Comparison of ENCODE assay signal across 21 mouse cellular contexts in genomic region chr13:112507691-112508090, GRCm38 (mm10). TPM values are rescaled to one million over a fixed set of nuclear protein-coding genes. Genes with fewer than 3 reads are reported as not detected.
DNase-seq lines count a peak whose midpoint lies in the region; ATAC-seq and TF ChIP-seq lines count a peak whose summit lies in the region.
"Had no signal": no experiment of that assay in that cellular context is flagged by ENCODE, and none has a peak within 500 bp of the region (broad histone marks: within the 10 kb centered on the region; RNA-seq: fewer than 3 reads in every experiment).

No protein-coding gene starts in this region.

- H3K27ac ChIP-seq in spleen, adult 2 months (ENCODE audit: insufficient read depth, low read length): no peak overlapping the region
- H3K27ac ChIP-seq in stomach, postnatal 0 days (replicated peaks): no peak overlapping the region
- no peak overlapping the region for H3K27ac ChIP-seq in midbrain, postnatal 0 days (ENCODE audit: low read depth, low read length)
- H3K27ac ChIP-seq: embryonic facial prominence, embryonic 15.5 days; hindbrain, embryonic 14.5 days; midbrain, embryonic 13.5 days; neural tube, embryonic 15.5 days had no signal

- no peak for TF ChIP-seq POLR2A in spleen, adult 2 months (IDR thresholded peaks at IDR 0.05; ENCODE audit: low read depth, low read length)
- TF ChIP-seq POLR2A in brain, embryonic 14.5 days (IDR thresholded peaks at IDR 0.05; ENCODE audit: borderline replicate concordance, extremely low read depth, insufficient read depth, insufficient read length, poor library complexity, severe bottlenecking): no peak

- no peak for TF ChIP-seq EP300 in stomach, postnatal 0 days (optimal IDR thresholded peaks at IDR 0.05)

- no peak overlapping the region for H3K9ac ChIP-seq in stomach, postnatal 0 days (ENCODE audit: low read length)
- no peak overlapping the region for H3K9ac ChIP-seq in midbrain, postnatal 0 days (replicated peaks; ENCODE audit: low read length, poor library complexity, severe bottlenecking)
- H3K9ac ChIP-seq: embryonic facial prominence, embryonic 15.5 days; heart, embryonic 12.5 days; hindbrain, embryonic 14.5 days; midbrain, embryonic 13.5 days; neural tube, embryonic 15.5 days had no signal

- H3K4me1 ChIP-seq in spleen, adult 2 months (ENCODE audit: control insufficient read depth, insufficient read depth, insufficient read length): peaks cover 18% of the 10 kb centered on the region; the same call in 1 of the 2 replicates
- no peaks in the 10 kb centered on the region for H3K4me1 ChIP-seq in stomach, postnatal 0 days (replicated peaks; ENCODE audit: control insufficient read depth, insufficient read depth)
- H3K4me1 ChIP-seq in midbrain, postnatal 0 days (ENCODE audit: insufficient read depth, low read length): no peaks in the 10 kb centered on the region
- H3K4me1 ChIP-seq: embryonic facial prominence, embryonic 15.5 days; midbrain, embryonic 13.5 days; neural tube, embryonic 15.5 days had no signal

- H3K27me3 ChIP-seq in spleen, adult 2 months (ENCODE audit: control insufficient read depth, insufficient read depth, low read length): no peaks in the 10 kb centered on the region
- H3K27me3 ChIP-seq in stomach, postnatal 0 days (ENCODE audit: control insufficient read depth, insufficient read depth, low read length): no peaks in the 10 kb centered on the region
- H3K27me3 ChIP-seq in midbrain, postnatal 0 days (ENCODE audit: insufficient read depth, low read length): no peaks in the 10 kb centered on the region
- H3K27me3 ChIP-seq: embryonic facial prominence, embryonic 15.5 days; heart, embryonic 12.5 days; midbrain, embryonic 13.5 days; neural tube, embryonic 15.5 days had no signal

- ATAC-seq in stomach, postnatal 0 days (ENCODE audit: low FRiP score, low TSS enrichment): no peak
- no peak for ATAC-seq in midbrain, postnatal 0 days (ENCODE audit: low FRiP score)
- ATAC-seq: midbrain, embryonic 13.5 days had no signal

- no peak overlapping the region for H3K4me2 ChIP-seq in stomach, postnatal 0 days (replicated peaks; ENCODE audit: low read depth)
- H3K4me2 ChIP-seq in midbrain, postnatal 0 days (ENCODE audit: low read depth, low read length, poor library complexity, severe bottlenecking): no peak overlapping the region
- H3K4me2 ChIP-seq: embryonic facial prominence, embryonic 15.5 days; heart, embryonic 12.5 days; hindbrain, embryonic 14.5 days; midbrain, embryonic 13.5 days; neural tube, embryonic 15.5 days had no signal

- TF ChIP-seq CTCF in spleen, adult 2 months (IDR thresholded peaks at IDR 0.05; ENCODE audit: extremely low read depth, insufficient read depth, insufficient read length, insufficient replicate concordance): no peak
- TF ChIP-seq CTCF in brain, embryonic 14.5 days (IDR thresholded peaks at IDR 0.05; ENCODE audit: borderline replicate concordance, extremely low read depth, insufficient read depth, insufficient read length): no peak
- no peak for TF ChIP-seq CTCF in stomach, postnatal 0 days (IDR thresholded peaks at IDR 0.05; ENCODE audit: low read depth)
- no peak for TF ChIP-seq CTCF in midbrain, postnatal 0 days (IDR thresholded peaks at IDR 0.05)

- peaks cover 17% of the 10 kb centered on the region for H3K36me3 ChIP-seq in spleen, adult 2 months (ENCODE audit: control insufficient read depth, insufficient read depth, low read length)
- peaks cover 25% of the 10 kb centered on the region for H3K36me3 ChIP-seq in stomach, postnatal 0 days (ENCODE audit: control insufficient read depth, insufficient read depth, low read length)
- H3K36me3 ChIP-seq in midbrain, postnatal 0 days (ENCODE audit: insufficient read depth, low read length): peaks cover 21% of the 10 kb centered on the region

- DNase-seq in spleen, adult 2 months (ENCODE audit: low read depth in 1 of 2, low spot score in 2 of 2): peak; percentile 19 to 35
- no peak for DNase-seq in spleen, postnatal 4 days (ENCODE audit: low spot score in 2 of 2)
- peak; percentile 22 for DNase-seq in brain, embryonic 14.5 days (ENCODE audit: low read depth)
- peak; percentile 88 for DNase-seq in thymus, postnatal 0 days (ENCODE audit: low spot score)
- DNase-seq in gastrocnemius, postnatal 4 days (ENCODE audit: low spot score in 2 of 2): no peak
- no peak for DNase-seq in stomach, postnatal 0 days (ENCODE audit: low spot score)
- DNase-seq in midbrain, postnatal 0 days (ENCODE audit: low spot score): no peak
- DNase-seq: adrenal gland, postnatal 36 days; cerebellum, adult 2 months; cerebellum, postnatal 36 days; kidney, adult 11 months; kidney, postnatal 10 days; liver; lung, postnatal 10 days; right cerebral cortex, postnatal 14 days had no signal

- WGBS in spleen, adult 2 months: 51% methylated on average over 13 of the region's 13 CpGs
- WGBS in stomach, postnatal 0 days: 85% methylated on average over 13 of the region's 13 CpGs
- 87% methylated on average over 13 of the region's 13 CpGs for WGBS in midbrain, postnatal 0 days

- no peak overlapping the region for H3K4me3 ChIP-seq in spleen, adult 2 months (ENCODE audit: extremely low read depth, insufficient read depth, insufficient read length)
- no peak overlapping the region for H3K4me3 ChIP-seq in stomach, postnatal 0 days (ENCODE audit: low read depth, low read length)
- no peak overlapping the region for H3K4me3 ChIP-seq in midbrain, postnatal 0 days (ENCODE audit: low read depth, low read length)
- H3K4me3 ChIP-seq: embryonic facial prominence, embryonic 15.5 days; heart, embryonic 12.5 days; midbrain, embryonic 13.5 days; neural tube, embryonic 15.5 days had no signal

- no peaks in the 10 kb centered on the region for H3K9me3 ChIP-seq in stomach, postnatal 0 days (ENCODE audit: control insufficient read depth, low read length)
- H3K9me3 ChIP-seq in midbrain, postnatal 0 days (ENCODE audit: low read length): no peaks in the 10 kb centered on the region
- H3K9me3 ChIP-seq: embryonic facial prominence, embryonic 15.5 days; G1E; heart, embryonic 12.5 days; midbrain, embryonic 13.5 days; neural tube, embryonic 15.5 days had no signal

RNA-seq across cellular contexts. Expression of gene Il6st, which starts 43.8 kb away (rescaled TPM):
- 19.5 and 20.7 TPM in 2 replicates for polyA plus RNA-seq in spleen, adult 2 months (2012; rRNA removed)
- 9.4 and 19.5 TPM in 2 replicates for polyA plus RNA-seq in brain, embryonic 14.5 days (2012; rRNA removed)
- 18.9 and 19.5 TPM in 2 replicates for polyA plus RNA-seq in thymus, postnatal 0 days (2015; fragmentation: Nextera tagmentation; extraction: Ambion mirVana)
- total RNA-seq in gastrocnemius, postnatal 4 days (2021): 100 to 1,000 TPM; 177 to 178 TPM
- 22.2 and 25.8 TPM in 2 replicates for polyA plus RNA-seq in stomach, postnatal 0 days (2015; fragmentation: Nextera tagmentation; extraction: Ambion mirVana)
- total RNA-seq in midbrain, postnatal 0 days (2014; rRNA removed): 35.8 and 36.1 TPM in 2 replicates
- 19.6 and 20.5 TPM in 2 replicates for polyA plus RNA-seq in midbrain, postnatal 0 days (2015; fragmentation: Nextera tagmentation; extraction: Ambion mirVana)

Comparison
In these comparisons a context has a peak if more than half of its experiments do, and no peak if none do; other contexts are left out.
1. DNase-seq: peak in spleen, adult 2 months (2 of 2), brain, embryonic 14.5 days (single experiment) and thymus, postnatal 0 days (single experiment); none in spleen, postnatal 4 days (0 of 2), gastrocnemius, postnatal 4 days (0 of 2), stomach, postnatal 0 days (single experiment) and midbrain, postnatal 0 days (single experiment).